18 mouse cellular contexts compared by ENCODE assay signal in genomic region chr2:69050189-69050588, GRCm38 (mm10).
"Had no signal": no experiment of that assay in that cellular context is flagged by ENCODE, and none has a peak within 500 bp of the region (broad histone marks: within the 10 kb centered on the region; RNA-seq: fewer than 3 reads in every experiment).

No protein-coding gene starts in this region.

- H3K4me1 ChIP-seq: liver, embryonic 12.5 days; liver, embryonic 15.5 days; midbrain, embryonic 12.5 days; midbrain, embryonic 15.5 days had no signal

- H3K9ac ChIP-seq: limb, embryonic 13.5 days; liver, embryonic 12.5 days; liver, embryonic 15.5 days; midbrain, embryonic 12.5 days; midbrain, embryonic 15.5 days; neural tube, embryonic 13.5 days had no signal

- DNase-seq: kidney, adult 18-20 months; kidney, adult 9 months; kidney, postnatal 25 days; layer of hippocampus, adult 9-11 months; liver; thymus, adult 18-20 months; thymus, postnatal 36 days had no signal

- ATAC-seq: inflammation-experienced regulatory T-cells, adult 6 months; intestine, embryonic 16.5 days; liver, embryonic 12.5 days; midbrain, embryonic 15.5 days had no signal

- H3K4me3 ChIP-seq: layer of hippocampus, adult 2 months; limb, embryonic 10.5 days; limb, embryonic 13.5 days; liver, embryonic 12.5 days; liver, embryonic 15.5 days; midbrain, embryonic 12.5 days; midbrain, embryonic 15.5 days; neural tube, embryonic 13.5 days had no signal

- H3K4me2 ChIP-seq: limb, embryonic 13.5 days; liver, embryonic 12.5 days; liver, embryonic 15.5 days; midbrain, embryonic 12.5 days; midbrain, embryonic 15.5 days; neural tube, embryonic 13.5 days had no signal

- H3K27me3 ChIP-seq: limb, embryonic 13.5 days; liver, embryonic 12.5 days; liver, embryonic 15.5 days; midbrain, embryonic 15.5 days; neural tube, embryonic 13.5 days had no signal

- H3K9me3 ChIP-seq: limb, embryonic 10.5 days; limb, embryonic 13.5 days; liver, embryonic 12.5 days; liver, embryonic 15.5 days; midbrain, embryonic 12.5 days; midbrain, embryonic 15.5 days; neural tube, embryonic 13.5 days had no signal

- H3K27ac ChIP-seq: layer of hippocampus, adult 2 months; limb, embryonic 10.5 days; limb, embryonic 13.5 days; liver, embryonic 12.5 days; liver, embryonic 15.5 days; macrophage; midbrain, embryonic 12.5 days; midbrain, embryonic 15.5 days; neural tube, embryonic 13.5 days had no signal

- H3K36me3 ChIP-seq: limb, embryonic 10.5 days; liver, embryonic 12.5 days; liver, embryonic 15.5 days; midbrain, embryonic 12.5 days; midbrain, embryonic 15.5 days had no signal
